Mouse (Mus musculus) layer of hippocampus, postnatal 36 days (tissue): ENCODE data around the gene Cops4. TPM values are rescaled to one million over a fixed set of nuclear protein-coding genes. Genes with fewer than 3 reads are reported as not detected.

ENCODE experiments used
- DNase-seq, 2 experiments: peaks; one replicate each; pipeline ENCODE4 v3.0.0; 2022
- total RNA-seq, 2 experiments: library from RNA; stranded (reverse); gene quantifications; 2 replicates each; pipeline ENCODE4 v1.2.3; 2021

Gene Cops4
- total RNA-seq, 2 experiments from 2014 or later, result 82.2 to 85.0 TPM

- DNase-seq, result no peak
Observed at GRCm38 (mm10) chr5:100546294-100547080, 28.4 kb downstream of the Cops4 start.

GRCm38 (mm10) chr5:100548236-100548635 is 30.1 kb downstream of the Cops4 start:
- no peak for DNase-seq

- no peak for DNase-seq
Observed at GRCm38 (mm10) chr5:100549311-100549710, 31.2 kb downstream of the Cops4 start.

GRCm38 (mm10) chr5:100550151-100550550 is 32.0 kb downstream of the Cops4 start:
- DNase-seq, result no peak

GRCm38 (mm10) chr5:100551952-100552351 is 33.8 kb downstream of the Cops4 start:
- no peak for DNase-seq

GRCm38 (mm10) chr5:100553426-100553825 is 35.3 kb downstream of the Cops4 start:
- DNase-seq, result no peak

- DNase-seq, result no peak
Observed at GRCm38 (mm10) chr5:100557019-100557418, 38.9 kb downstream of the Cops4 start.

GRCm38 (mm10) chr5:100557537-100557936 is 39.4 kb downstream of the Cops4 start:
- DNase-seq, result no peak

- no peak for DNase-seq
Observed at GRCm38 (mm10) chr5:100558783-100559182, 40.7 kb downstream of the Cops4 start.

- DNase-seq, result no peak
Observed at GRCm38 (mm10) chr5:100559357-100559756, 41.2 kb downstream of the Cops4 start.

- DNase-seq, result no peak
Observed at GRCm38 (mm10) chr5:100562702-100563101, 44.6 kb downstream of the Cops4 start.

- no peak for DNase-seq
Observed at GRCm38 (mm10) chr5:100566798-100567197, 48.7 kb downstream of the Cops4 start.

GRCm38 (mm10) chr5:100567258-100568032 is 49.3 kb downstream of the Cops4 start:
- no peak for DNase-seq

GRCm38 (mm10) chr5:100568177-100568576 is 50.1 kb downstream of the Cops4 start:
- no peak for DNase-seq

GRCm38 (mm10) chr5:100568802-100569201 is 50.7 kb downstream of the Cops4 start:
- no peak for DNase-seq

GRCm38 (mm10) chr5:100569250-100569934 is 51.3 kb downstream of the Cops4 start:
- no peak for DNase-seq

- no peak for DNase-seq
Observed at GRCm38 (mm10) chr5:100569997-100570595, 52.0 kb downstream of the Cops4 start.

GRCm38 (mm10) chr5:100570716-100571115 is 52.6 kb downstream of the Cops4 start:
- no peak for DNase-seq

GRCm38 (mm10) chr5:100572069-100572468 is 54.0 kb downstream of the Cops4 start, which contains the start of gene Plac8:
Gene Plac8 (minus strand): TSS chr5:100572245.
- DNase-seq, result no peak

- no peak for DNase-seq
Observed at GRCm38 (mm10) chr5:100573256-100573655, 55.1 kb downstream of the Cops4 start.

GRCm38 (mm10) chr5:100574771-100575170 is 56.7 kb downstream of the Cops4 start:
- no peak for DNase-seq

- DNase-seq, result no peak
Observed at GRCm38 (mm10) chr5:100578863-100579411, 60.8 kb downstream of the Cops4 start.
